Mouse (Mus musculus): ENCODE measurements around the gene Ywhag.

The Ywhag gene

GRCm38 (mm10) chr5:135951660-135952059, 17.2 kb upstream of the Ywhag start:
- 100% methylated on average over 2 of the region's 2 CpGs for WGBS

GRCm38 (mm10) chr5:135950710-135951412, 16.4 kb upstream of the Ywhag start:
- 78% methylated on average over 11 of the region's 11 CpGs for WGBS

GRCm38 (mm10) chr5:135946621-135947020, 12.2 kb upstream of the Ywhag start:
- WGBS, result 62% methylated on average over 5 of the region's 5 CpGs

- 43% methylated on average over 10 of the region's 10 CpGs for WGBS
Observed at GRCm38 (mm10) chr5:135945916-135946408, 11.5 kb upstream of the Ywhag start.

- WGBS, result 46% methylated on average over 6 of the region's 6 CpGs
Observed at GRCm38 (mm10) chr5:135942710-135943109, 8.3 kb upstream of the Ywhag start.

GRCm38 (mm10) chr5:135940587-135940986, 6.2 kb upstream of the Ywhag start:
- WGBS, result 67% methylated on average over 5 of the region's 5 CpGs

- WGBS, result 78% methylated on average over 6 of the region's 6 CpGs
Observed at GRCm38 (mm10) chr5:135935641-135936190, 1.3 kb upstream of the Ywhag start.

GRCm38 (mm10) chr5:135935176-135935523, 734 bp upstream of the Ywhag start:
- 36% methylated on average over 7 of the region's 7 CpGs for WGBS

GRCm38 (mm10) chr5:135933900-135934441, 445 bp downstream of the Ywhag start:
- WGBS, result under 1% methylated on average over 35 of the region's 35 CpGs

- 4% methylated on average over 12 of the region's 12 CpGs for WGBS
Observed at GRCm38 (mm10) chr5:135933222-135933899, 1.1 kb downstream of the Ywhag start.

- 32% methylated on average over 2 of the region's 2 CpGs for WGBS
Observed at GRCm38 (mm10) chr5:135932359-135932758, 2.1 kb downstream of the Ywhag start.

GRCm38 (mm10) chr5:135931526-135931925, 2.9 kb downstream of the Ywhag start:
- WGBS, result 40% methylated on average over 9 of the region's 9 CpGs

GRCm38 (mm10) chr5:135929685-135930424, 4.6 kb downstream of the Ywhag start:
- 48% methylated on average over 6 of the region's 6 CpGs for WGBS

- WGBS, result 71% methylated on average over 7 of the region's 7 CpGs
Observed at GRCm38 (mm10) chr5:135923901-135924300, 10.5 kb downstream of the Ywhag start.

GRCm38 (mm10) chr5:135919902-135920301, 14.5 kb downstream of the Ywhag start:
- WGBS, result 74% methylated on average over 3 of the region's 3 CpGs

- WGBS, result 92% methylated on average over 5 of the region's 5 CpGs
Observed at GRCm38 (mm10) chr5:135918593-135918992, 15.8 kb downstream of the Ywhag start.

GRCm38 (mm10) chr5:135918059-135918437, 16.4 kb downstream of the Ywhag start:
- 81% methylated on average over 5 of the region's 5 CpGs for WGBS

GRCm38 (mm10) chr5:135917327-135918058, 16.9 kb downstream of the Ywhag start:
- WGBS, result 76% methylated on average over 8 of the region's 8 CpGs

- 67% methylated on average over 3 of the region's 3 CpGs for WGBS
Observed at GRCm38 (mm10) chr5:135916601-135917000, 17.8 kb downstream of the Ywhag start.

GRCm38 (mm10) chr5:135916051-135916565, 18.3 kb downstream of the Ywhag start:
- WGBS, result 80% methylated on average over 6 of the region's 6 CpGs

- WGBS, result 57% methylated on average over 6 of the region's 6 CpGs
Observed at GRCm38 (mm10) chr5:135914156-135914555, 20.3 kb downstream of the Ywhag start.

Measured in cerebral cortex, adult 2 months (tissue).